Mouse (Mus musculus) embryonic fibroblast, embryonic 13.5 days (primary cell): Measurements from ENCODE around the gene Tceal5. TPM values are rescaled to one million over a fixed set of nuclear protein-coding genes. Genes with fewer than 3 reads are reported as not detected.

Experiments
- H3K27ac ChIP-seq: 2 replicates; pipeline ENCODE4 v1.5.1; 2012; ENCODE audit warnings: low read length, control low read depth, inconsistent platforms; ENCODE audit not compliant: insufficient read depth
- H3K4me1 ChIP-seq: 2 replicates; pipeline ENCODE4 v1.6.1; 2011; ENCODE audit warnings: low read length; ENCODE audit not compliant: control insufficient read depth, insufficient read depth
- H3K4me3 ChIP-seq: 2 replicates; pipeline ENCODE4 v1.5.1; 2011; ENCODE audit warnings: mild to moderate bottlenecking, control low read depth, low read length; ENCODE audit not compliant: insufficient read depth
- CTCF ChIP-seq: IDR thresholded peaks from 2 replicates; pipeline ENCODE4 v1.5.1; 2011; ENCODE audit warnings: mild to moderate bottlenecking, control low read depth, low read length, moderate library complexity, borderline replicate concordance; ENCODE audit not compliant: insufficient read depth
- POLR2A ChIP-seq: IDR thresholded peaks from 2 replicates; pipeline ENCODE4 v1.6.1; 2011; ENCODE audit warnings: low read depth, mild to moderate bottlenecking, control low read depth, low read length, moderate library complexity
- polyA plus RNA-seq: library from polyadenylated mRNA; stranded (reverse); fragments of >200 nt; gene quantifications from 2 replicates; pipeline ENCODE4 v1.2.4, GENCODE M21; 2011; ENCODE audit warnings: low read depth; ENCODE audit not compliant: missing spikeins, insufficient read length

Gene Tceal5
- 1.2 and 2.8 TPM in 2 replicates for polyA plus RNA-seq

- H3K4me1 ChIP-seq, result peaks cover 2% of the 10 kb centered on the region; the same call in 1 of the 2 replicates
- peak within 1 kb of the TSS; percentile 24; the same call in 1 of the 2 replicates for H3K4me3 ChIP-seq
- no peak within 1 kb of the TSS for H3K27ac ChIP-seq
- TF ChIP-seq CTCF, result no peak
- TF ChIP-seq POLR2A, result no peak
Measured at GRCm38 (mm10) chrX:136203664-136204066, at the start of gene Tceal5. Gene Tceal5, minus strand, starts transcription at chrX:136203876.

GRCm38 (mm10) chrX:136252023-136252729, 48.5 kb upstream of the Tceal5 start:
- Histone ChIP-seq H3K4me1 (no peaks in the 10 kb centered on the region; the same call in 1 of the 2 replicates), H3K4me3 (no peak overlapping the region), H3K27ac (no peak overlapping the region)
- TF ChIP-seq POLR2A (no peak), CTCF (no peak)

GRCm38 (mm10) chrX:136249671-136250070, 46.0 kb upstream of the Tceal5 start:
- TF ChIP-seq POLR2A, result no peak
- no peaks in the 10 kb centered on the region; the same call in 1 of the 2 replicates for H3K4me1 ChIP-seq
- H3K4me3 ChIP-seq, result no peak overlapping the region
- H3K27ac ChIP-seq, result no peak overlapping the region

GRCm38 (mm10) chrX:136248811-136249210, 45.1 kb upstream of the Tceal5 start:
- no peak overlapping the region for H3K4me3 ChIP-seq

DNA sequence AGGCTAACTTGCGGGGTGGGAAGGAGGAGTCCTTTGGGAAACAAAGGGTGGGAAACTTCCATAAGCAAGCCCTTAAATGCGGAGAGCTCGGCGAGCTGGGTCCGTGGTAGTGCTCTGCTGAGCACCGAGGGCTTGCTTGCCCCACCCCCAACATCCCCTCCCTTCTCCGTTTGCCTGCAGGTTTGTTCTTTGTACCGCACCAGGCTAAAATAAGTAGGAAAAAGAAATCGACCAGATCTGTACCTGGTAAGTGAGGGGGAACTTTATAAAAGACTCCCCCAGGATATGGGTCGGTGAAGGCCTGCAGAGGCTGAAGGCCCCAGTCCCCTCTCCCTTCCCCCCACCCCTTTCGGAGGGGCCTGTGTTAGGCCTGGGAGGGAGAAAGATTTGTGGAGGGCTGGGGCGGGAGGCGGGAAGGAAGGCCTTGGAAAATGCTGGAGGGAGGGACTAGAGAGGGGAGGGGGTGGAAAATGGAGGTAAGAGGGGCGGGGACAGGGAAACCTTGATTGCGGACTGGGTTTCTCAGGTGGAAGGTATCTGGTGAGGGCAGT, 41.9 kb upstream of the Tceal5 start:
- H3K4me3 ChIP-seq, result peak overlapping the region; percentile 68
- no peak for TF ChIP-seq CTCF
- peak overlapping the region; percentile 82 for H3K27ac ChIP-seq
- H3K4me1 ChIP-seq, result no peaks in the 10 kb centered on the region; the same call in 1 of the 2 replicates

More at GRCm38 (mm10) chrX:136248811-136249210, 45.1 kb upstream of the Tceal5 start:
- H3K4me1 ChIP-seq, result no peaks in the 10 kb centered on the region; the same call in 1 of the 2 replicates
- no peak overlapping the region for H3K27ac ChIP-seq
- TF ChIP-seq CTCF (no peak), POLR2A (no peak)

DNA sequence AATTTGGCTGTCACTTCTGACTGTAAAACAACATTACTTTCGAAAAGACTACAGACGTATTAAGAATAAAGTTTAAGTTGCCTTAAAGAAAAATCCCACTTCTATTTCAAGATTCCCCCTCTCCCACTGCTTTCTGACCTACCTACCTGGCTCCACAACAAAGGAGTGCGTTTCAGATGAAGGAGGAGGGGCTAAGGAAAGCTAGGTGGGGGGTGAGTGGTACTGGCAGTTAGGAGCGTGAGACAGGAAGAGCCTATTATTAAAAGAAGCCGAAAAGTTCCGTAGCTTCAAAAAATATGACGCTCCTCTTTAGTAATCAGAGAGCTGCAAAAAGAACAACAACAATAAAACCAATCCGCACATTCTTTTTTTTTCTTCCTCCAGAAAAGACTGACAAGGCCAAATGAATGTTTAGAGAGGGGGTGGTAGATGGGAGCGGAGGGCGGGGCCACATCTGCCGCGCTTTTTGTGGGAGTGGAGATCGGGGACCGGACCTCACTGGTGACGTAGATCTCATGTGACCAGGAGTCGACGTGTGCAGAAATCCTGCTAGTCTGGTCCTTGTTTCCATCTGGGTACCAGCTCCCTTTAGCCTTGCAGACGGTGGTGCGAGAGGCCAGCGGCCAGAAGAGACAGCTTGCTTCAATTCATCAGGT, 41.0 kb upstream of the Tceal5 start, which contains the start of gene Tceal9:
Tceal9 (plus strand) TSS at position 506 of the 656 bp plus-strand sequence.
- Histone ChIP-seq H3K27ac (peak within 1 kb of the TSS; percentile 82), H3K4me3 (peak within 1 kb of the TSS; percentile 68), H3K4me1 (no peaks in the 10 kb centered on the region; the same call in 1 of the 2 replicates)
- no peak for TF ChIP-seq CTCF
- peak; percentile 98 for TF ChIP-seq POLR2A

DNA sequence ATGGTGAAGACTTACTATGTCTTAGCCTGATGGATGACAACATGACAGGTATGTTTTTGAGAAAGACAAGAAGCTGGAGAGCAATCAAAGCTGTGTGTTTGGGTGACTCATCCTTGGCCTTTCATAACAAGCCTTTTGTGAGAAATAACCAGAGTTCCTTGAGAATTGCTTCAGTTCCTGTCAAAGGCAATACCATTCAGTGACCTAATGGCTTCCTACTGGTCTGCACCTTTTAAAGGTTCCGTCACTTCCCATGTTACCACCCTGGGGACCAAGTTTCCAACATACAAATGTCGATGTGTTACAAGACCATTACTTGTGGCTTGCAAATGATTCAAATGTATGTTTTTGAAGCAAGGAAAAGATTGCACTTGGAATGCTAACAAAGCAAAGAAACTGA, 39.5 kb upstream of the Tceal5 start:
- H3K27ac ChIP-seq, result no peak overlapping the region
- no peak overlapping the region for H3K4me3 ChIP-seq
- TF ChIP-seq CTCF (no peak), POLR2A (no peak)
- H3K4me1 ChIP-seq, result no peaks in the 10 kb centered on the region; the same call in 1 of the 2 replicates

DNA sequence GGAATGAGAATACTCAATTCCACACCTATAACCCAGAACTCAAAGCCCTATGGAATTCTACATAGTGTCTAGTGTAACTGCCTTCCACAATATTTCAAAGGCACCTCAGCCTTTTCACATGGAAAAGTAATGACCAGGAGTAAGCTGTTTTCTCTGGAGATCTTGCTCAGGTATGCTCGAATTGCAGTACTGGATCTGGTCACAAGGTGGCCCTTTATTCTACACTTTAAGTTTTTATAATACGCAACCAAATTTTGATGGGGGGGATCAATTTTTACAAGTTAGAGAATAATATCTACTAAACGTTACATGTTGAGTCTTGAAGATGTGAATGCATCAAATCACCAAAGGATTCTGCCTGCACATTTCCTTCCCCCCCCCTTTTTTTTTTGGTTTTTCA, 34.4 kb upstream of the Tceal5 start:
- H3K4me3 ChIP-seq, result no peak overlapping the region
- no peak overlapping the region for H3K27ac ChIP-seq
- TF ChIP-seq POLR2A (no peak), CTCF (no peak)
- H3K4me1 ChIP-seq, result no peaks in the 10 kb centered on the region

DNA sequence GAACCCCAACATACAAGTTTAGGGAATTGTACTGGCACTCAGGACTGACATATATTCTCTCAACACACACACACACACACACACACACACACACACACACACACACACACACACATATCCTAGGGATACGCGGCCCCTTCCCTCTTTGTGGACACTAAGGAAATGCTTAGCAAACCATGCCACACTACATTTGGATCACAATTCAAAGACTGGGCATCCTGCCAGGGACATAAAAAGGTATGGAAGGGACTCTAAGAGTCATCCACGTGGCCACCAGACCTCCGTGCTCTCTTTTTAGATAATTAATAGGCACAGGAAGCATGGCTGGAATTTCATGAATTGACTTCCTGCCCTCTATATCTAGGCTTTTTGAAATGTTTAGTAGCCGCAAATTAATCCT, 24.1 kb upstream of the Tceal5 start:
- Histone ChIP-seq H3K4me3 (no peak overlapping the region), H3K27ac (no peak overlapping the region), H3K4me1 (no peaks in the 10 kb centered on the region)
- no peak for TF ChIP-seq POLR2A
- TF ChIP-seq CTCF, result no peak

DNA sequence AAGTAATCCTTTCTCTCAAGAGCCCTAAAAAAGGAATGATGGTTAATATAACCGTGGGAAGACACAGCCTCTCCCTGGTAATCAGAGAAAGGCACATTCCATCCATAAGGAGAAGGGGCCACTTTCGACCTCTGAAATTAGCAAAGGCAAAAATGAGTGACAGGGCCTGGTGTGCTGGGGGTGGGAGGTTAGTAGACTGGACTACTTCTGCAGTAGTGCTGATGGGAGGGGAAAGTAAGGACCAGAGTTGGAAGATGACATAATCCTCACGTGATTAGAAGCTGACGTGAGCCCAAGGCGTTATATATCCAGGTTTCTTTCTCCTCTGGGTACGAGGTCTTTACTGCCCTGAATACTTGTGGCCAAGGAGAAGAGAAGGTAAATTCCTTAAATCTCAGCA, 20.0 kb upstream of the Tceal5 start:
- Histone ChIP-seq H3K4me3 (no peak overlapping the region), H3K27ac (no peak overlapping the region), H3K4me1 (no peaks in the 10 kb centered on the region)
- TF ChIP-seq POLR2A (no peak), CTCF (no peak)
